Mouse (Mus musculus): ENCODE data around the gene Actrt1. TPM values are rescaled to one million over a fixed set of nuclear protein-coding genes. Genes with fewer than 3 reads are reported as not detected.

The Actrt1 gene
- not detected for total RNA-seq (2023)

DNA sequence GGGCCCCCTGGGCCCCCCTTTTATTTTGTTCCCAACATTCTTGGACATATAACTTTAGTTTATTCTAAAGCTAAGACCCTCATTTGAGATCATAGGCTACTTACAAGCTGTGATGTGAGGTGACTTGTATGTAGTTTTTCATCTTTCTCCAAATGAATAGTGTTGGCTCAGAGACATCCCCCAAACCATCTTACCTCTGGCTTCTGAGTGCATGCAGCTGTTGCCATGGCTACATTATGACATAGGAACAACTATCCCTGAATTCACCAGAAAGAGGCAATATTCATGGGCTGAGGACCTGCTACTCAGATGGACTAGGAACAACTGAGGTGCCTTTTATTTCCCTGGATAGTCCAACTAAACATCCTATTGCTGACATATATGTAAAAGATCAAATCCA, at the start of gene Actrt1:
Gene Actrt1, plus strand, starts transcription at position 301 of the 400 bp plus-strand sequence.

Data from neutrophil, adult 83 days (primary cell).